Mouse (Mus musculus) kidney, adult 2 months (tissue): ENCODE data around the gene Efr3b. TPM values are rescaled to one million over a fixed set of nuclear protein-coding genes. Genes with fewer than 3 reads are reported as not detected.

Source experiments
- DNase-seq: peaks from one replicate; pipeline ENCODE4 v3.0.0; 2021
- H3K27ac ChIP-seq: fragments of 200-500 bp; 2 replicates; pipeline ENCODE4 v1.5.1; 2012; ENCODE audit warnings: low read depth, low read length, control low read depth, inconsistent platforms; ENCODE audit not compliant: insufficient read depth
- H3K27me3 ChIP-seq: fragments of 200-500 bp; replicated peaks from 2 replicates; pipeline ENCODE4 v1.6.1; 2012; ENCODE audit warnings: mild to moderate bottlenecking, moderate library complexity, low read length, inconsistent platforms; ENCODE audit not compliant: control insufficient read depth, insufficient read depth
- H3K36me3 ChIP-seq: fragments of 200-500 bp; 2 replicates; pipeline ENCODE4 v1.6.1; 2012; ENCODE audit warnings: mild to moderate bottlenecking, moderate library complexity, low read length, inconsistent platforms; ENCODE audit not compliant: control insufficient read depth, insufficient read depth
- H3K4me1 ChIP-seq: fragments of 200-500 bp; 2 replicates; pipeline ENCODE4 v1.6.1; 2011; ENCODE audit warnings: low read length; ENCODE audit not compliant: control insufficient read depth, insufficient read depth
- H3K4me3 ChIP-seq: fragments of 200-500 bp; 2 replicates; pipeline ENCODE4 v1.5.1; 2011; ENCODE audit warnings: mild to moderate bottlenecking, low read depth, low read length, control low read depth; ENCODE audit not compliant: insufficient read depth
- CTCF ChIP-seq: fragments of 200-500 bp; conservative IDR thresholded peaks from 2 replicates; pipeline ENCODE4 v1.5.1; 2011; ENCODE audit warnings: low read depth, mild to moderate bottlenecking, control low read depth, low read length, moderate library complexity, mixed read lengths; ENCODE audit not compliant: insufficient read depth, insufficient read length
- POLR2A ChIP-seq: fragments of 200-500 bp; IDR thresholded peaks from one replicate; pipeline ENCODE4 v1.6.1; 2011; ENCODE audit warnings: low read depth, low read length, control low read depth
- WGBS: fragments of 180-500 bp; shearing (Covaris S2); methylation state at CpG from one replicate; pipeline ENCODE4 v1.1.7; 2018; 5-methylcytosine and 5-hydroxymethylcytosine counted together
- polyA plus RNA-seq: library from polyadenylated mRNA; depleted of rRNA; stranded (reverse); fragments of >200 nt; gene quantifications from 2 replicates; pipeline ENCODE4 v1.2.3, GENCODE M21; 2012

Gene Efr3b
- polyA plus RNA-seq, 1 experiment = 2.1 TPM

- DNase-seq = no peak
- WGBS = 70% methylated on average over 9 of the region's 9 CpGs
- Histone ChIP-seq H3K4me3 (no peak overlapping the region), H3K36me3 (no peaks in the 10 kb centered on the region), H3K27me3 (no peaks in the 10 kb centered on the region), H3K27ac (no peak overlapping the region), H3K4me1 (no peaks in the 10 kb centered on the region)
- no peak for TF ChIP-seq CTCF
- no peak for TF ChIP-seq POLR2A
Measured at GRCm38 (mm10) chr12:4071671-4072070, 33.0 kb upstream of the Efr3b start.

GRCm38 (mm10) chr12:4068551-4068950 is 29.8 kb upstream of the Efr3b start:
- WGBS = 68% methylated on average over 4 of the region's 4 CpGs
- TF ChIP-seq CTCF (no peak), POLR2A (no peak)

GRCm38 (mm10) chr12:4066681-4067459 is 28.2 kb upstream of the Efr3b start:
- Histone ChIP-seq H3K27ac (no peak overlapping the region), H3K4me1 (no peaks in the 10 kb centered on the region)
- 78% methylated on average over 6 of the region's 6 CpGs for WGBS

More at GRCm38 (mm10) chr12:4068551-4068950, 29.8 kb upstream of the Efr3b start:
- no peaks in the 10 kb centered on the region for H3K27me3 ChIP-seq
- no peak overlapping the region for H3K27ac ChIP-seq
- no peak overlapping the region for H3K4me3 ChIP-seq
- H3K36me3 ChIP-seq = no peaks in the 10 kb centered on the region
- no peak for DNase-seq
- no peaks in the 10 kb centered on the region for H3K4me1 ChIP-seq

GRCm38 (mm10) chr12:4065944-4066343 is 27.2 kb upstream of the Efr3b start:
- no peak for DNase-seq
- no peak for TF ChIP-seq POLR2A
- TF ChIP-seq CTCF = no peak
- Histone ChIP-seq H3K4me1 (no peaks in the 10 kb centered on the region), H3K27me3 (no peaks in the 10 kb centered on the region), H3K4me3 (no peak overlapping the region), H3K36me3 (no peaks in the 10 kb centered on the region), H3K27ac (no peak overlapping the region)
- 72% methylated on average over 8 of the region's 8 CpGs for WGBS

More at GRCm38 (mm10) chr12:4066681-4067459, 28.2 kb upstream of the Efr3b start:
- no peaks in the 10 kb centered on the region for H3K27me3 ChIP-seq
- H3K4me3 ChIP-seq = no peak overlapping the region
- no peak for TF ChIP-seq CTCF
- no peak for TF ChIP-seq POLR2A
- no peaks in the 10 kb centered on the region for H3K36me3 ChIP-seq
- DNase-seq = no peak

- Histone ChIP-seq H3K4me3 (no peak overlapping the region), H3K4me1 (no peaks in the 10 kb centered on the region), H3K27me3 (no peaks in the 10 kb centered on the region), H3K27ac (no peak overlapping the region), H3K36me3 (no peaks in the 10 kb centered on the region)
- no peak for DNase-seq
- WGBS = 81% methylated on average over 2 of the region's 2 CpGs
- TF ChIP-seq POLR2A (no peak), CTCF (no peak)
Measured at GRCm38 (mm10) chr12:4065498-4065897, 26.8 kb upstream of the Efr3b start.

GRCm38 (mm10) chr12:4059683-4060082 is 21.0 kb upstream of the Efr3b start:
- Histone ChIP-seq H3K4me1 (no peaks in the 10 kb centered on the region), H3K27ac (no peak overlapping the region), H3K27me3 (no peaks in the 10 kb centered on the region), H3K36me3 (no peaks in the 10 kb centered on the region), H3K4me3 (no peak overlapping the region)
- 89% methylated on average over 4 of the region's 4 CpGs for WGBS
- no peak for DNase-seq
- TF ChIP-seq POLR2A (no peak), CTCF (no peak)

- no peak for DNase-seq
- no peak overlapping the region for H3K4me3 ChIP-seq
- no peaks in the 10 kb centered on the region for H3K4me1 ChIP-seq
- 73% methylated on average over 9 of the region's 9 CpGs for WGBS
- H3K36me3 ChIP-seq = no peaks in the 10 kb centered on the region
- no peak overlapping the region for H3K27ac ChIP-seq
- no peaks in the 10 kb centered on the region for H3K27me3 ChIP-seq
- TF ChIP-seq CTCF (no peak), POLR2A (no peak)
Measured at GRCm38 (mm10) chr12:4058321-4058720, 19.6 kb upstream of the Efr3b start.
